Mouse (Mus musculus): ENCODE data around the gene Pde4d.

Pde4d gene

GRCm38 (mm10) chr13:109175852-109176621, 726.3 kb downstream of the Pde4d start:
- no peak for DNase-seq (ENCODE audit: low read depth)

GRCm38 (mm10) chr13:109181363-109181762, 731.6 kb downstream of the Pde4d start:
- DNase-seq (ENCODE audit: low read depth), result no peak

- DNase-seq (ENCODE audit: low read depth), result no peak
Measured at GRCm38 (mm10) chr13:109190652-109191051, 740.9 kb downstream of the Pde4d start.

GRCm38 (mm10) chr13:109191176-109191575, 741.4 kb downstream of the Pde4d start:
- no peak for DNase-seq (ENCODE audit: low read depth)

- no peak for DNase-seq (ENCODE audit: low read depth)
Measured at GRCm38 (mm10) chr13:109205541-109205940, 755.8 kb downstream of the Pde4d start.

GRCm38 (mm10) chr13:109208607-109209006, 758.9 kb downstream of the Pde4d start:
- no peak for DNase-seq (ENCODE audit: low read depth)

- no peak for DNase-seq (ENCODE audit: low read depth)
Measured at GRCm38 (mm10) chr13:109209413-109209812, 759.7 kb downstream of the Pde4d start.

GRCm38 (mm10) chr13:109210403-109210802, 760.7 kb downstream of the Pde4d start:
- no peak for DNase-seq (ENCODE audit: low read depth)

GRCm38 (mm10) chr13:109211471-109211870, 761.7 kb downstream of the Pde4d start:
- DNase-seq (ENCODE audit: low read depth), result no peak

GRCm38 (mm10) chr13:109211941-109212487, 762.3 kb downstream of the Pde4d start:
- DNase-seq (ENCODE audit: low read depth), result no peak

GRCm38 (mm10) chr13:109212788-109213473, 763.2 kb downstream of the Pde4d start:
- DNase-seq (ENCODE audit: low read depth), result no peak

- no peak for DNase-seq (ENCODE audit: low read depth)
Measured at GRCm38 (mm10) chr13:109219019-109219725, 769.4 kb downstream of the Pde4d start.

- peak; percentile 44 for DNase-seq (ENCODE audit: low read depth)
Measured at GRCm38 (mm10) chr13:109228967-109229617, 779.3 kb downstream of the Pde4d start.

GRCm38 (mm10) chr13:109229618-109230334, 780.0 kb downstream of the Pde4d start:
- DNase-seq (ENCODE audit: low read depth), result no peak

GRCm38 (mm10) chr13:109230335-109230987, 780.7 kb downstream of the Pde4d start:
- DNase-seq (ENCODE audit: low read depth), result no peak

GRCm38 (mm10) chr13:109231848-109232460, 782.2 kb downstream of the Pde4d start:
- DNase-seq (ENCODE audit: low read depth), result no peak

- DNase-seq (ENCODE audit: low read depth), result no peak
Measured at GRCm38 (mm10) chr13:109232531-109232930, 782.8 kb downstream of the Pde4d start.

- no peak for DNase-seq (ENCODE audit: low read depth)
Measured at GRCm38 (mm10) chr13:109233911-109234613, 784.3 kb downstream of the Pde4d start.

GRCm38 (mm10) chr13:109236047-109236446, 786.3 kb downstream of the Pde4d start:
- no peak for DNase-seq (ENCODE audit: low read depth)

- DNase-seq (ENCODE audit: low read depth), result no peak
Measured at GRCm38 (mm10) chr13:109238670-109239069, 788.9 kb downstream of the Pde4d start.
